Comparison of ENCODE assay signal across 21 mouse cellular contexts in genomic region chr4:87957852-87958251, GRCm38 (mm10).
"Had no signal": no experiment of that assay in that cellular context is flagged by ENCODE, and none has a peak within 500 bp of the region (broad histone marks: within the 10 kb centered on the region; RNA-seq: fewer than 3 reads in every experiment).

No protein-coding gene starts in this region.

- H3K27ac ChIP-seq: liver, embryonic 12.5 days; liver, embryonic 15.5 days; midbrain, embryonic 10.5 days; midbrain, embryonic 13.5 days; neural tube, embryonic 13.5 days; neural tube, embryonic 15.5 days had no signal

- DNase-seq: lung, adult 18-20 months; lung, embryonic 14.5 days; lung, postnatal 10 days; lung, postnatal 4 days; retina, postnatal 1 day; right cerebral cortex, adult 18-20 months; right cerebral cortex, postnatal 25 days; right cerebral cortex, postnatal 4 days; spleen, adult 18-20 months; thymus, adult 18-20 months; thymus, postnatal 14 days; thymus, postnatal 36 days had no signal

- H3K4me3 ChIP-seq: liver, embryonic 12.5 days; liver, embryonic 15.5 days; megakaryocyte, embryonic 14.5 days; midbrain, embryonic 10.5 days; midbrain, embryonic 13.5 days; myocyte; neural tube, embryonic 13.5 days; neural tube, embryonic 15.5 days had no signal

- H3K27me3 ChIP-seq: liver, embryonic 12.5 days; liver, embryonic 15.5 days; megakaryocyte, embryonic 14.5 days; midbrain, embryonic 13.5 days; neural tube, embryonic 13.5 days; neural tube, embryonic 15.5 days had no signal

- H3K36me3 ChIP-seq: liver, embryonic 12.5 days; liver, embryonic 15.5 days; midbrain, embryonic 10.5 days; midbrain, embryonic 13.5 days; neural tube, embryonic 13.5 days; neural tube, embryonic 15.5 days had no signal

- ATAC-seq: liver, embryonic 12.5 days; midbrain, embryonic 13.5 days; midbrain, embryonic 16.5 days had no signal

- H3K9ac ChIP-seq: liver, embryonic 12.5 days; liver, embryonic 15.5 days; lung, embryonic 14.5 days; midbrain, embryonic 13.5 days; neural tube, embryonic 13.5 days; neural tube, embryonic 15.5 days had no signal

- H3K9me3 ChIP-seq: liver, embryonic 12.5 days; liver, embryonic 15.5 days; megakaryocyte, embryonic 14.5 days; midbrain, embryonic 10.5 days; midbrain, embryonic 13.5 days; neural tube, embryonic 13.5 days; neural tube, embryonic 15.5 days had no signal

- H3K4me2 ChIP-seq: liver, embryonic 12.5 days; liver, embryonic 15.5 days; lung, embryonic 14.5 days; midbrain, embryonic 13.5 days; neural tube, embryonic 13.5 days; neural tube, embryonic 15.5 days had no signal
